Mouse (Mus musculus) thymus, adult 2 months (tissue): ENCODE data around the gene Adgra1.

ENCODE experiments used
- CTCF ChIP-seq: fragments of 200-500 bp; IDR thresholded peaks from 2 replicates; pipeline ENCODE4 v1.5.1; 2012; ENCODE audit warnings: mild to moderate bottlenecking, control low read depth, low read length, moderate library complexity, borderline replicate concordance; ENCODE audit not compliant: control insufficient read depth, poor library complexity, insufficient read depth; ENCODE audit errors: extremely low read depth
- POLR2A ChIP-seq: fragments of 200-500 bp; IDR thresholded peaks from 2 replicates; pipeline ENCODE4 v1.6.1; 2012; ENCODE audit warnings: mild to moderate bottlenecking, low read length, control low read depth, moderate library complexity; ENCODE audit not compliant: control insufficient read depth, poor library complexity, insufficient read depth; ENCODE audit errors: extremely low read depth

DNA sequence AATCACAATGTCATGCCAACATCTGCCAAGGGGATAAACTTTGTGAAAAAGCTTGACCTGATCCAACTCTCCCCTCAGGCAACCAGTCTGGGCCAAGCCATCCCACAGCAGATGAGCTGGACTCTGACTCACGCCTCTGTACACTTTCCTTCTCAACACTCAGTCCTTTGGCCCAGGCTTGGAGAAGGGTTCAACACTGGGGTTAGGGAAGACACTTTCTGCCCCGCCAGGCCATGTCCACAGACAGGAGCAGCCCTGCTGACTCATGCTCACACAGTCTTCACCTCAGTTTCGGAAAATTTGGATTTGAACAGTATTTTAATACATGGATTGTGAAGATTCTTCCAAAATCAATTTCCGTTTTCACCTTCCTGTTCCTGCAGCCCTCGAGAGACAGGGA is 442 bp upstream of the Adgra1 start:
- TF ChIP-seq CTCF (no peak), POLR2A (no peak)
